Mouse (Mus musculus) liver, embryonic 14.5 days (tissue): ENCODE results near the gene Morn5.

Experiments
- CTCF ChIP-seq: IDR thresholded peaks from 2 replicates; pipeline ENCODE4 v1.5.1; 2016; ENCODE audit warnings: antibody characterized with exemption, low read depth, control low read depth
- EP300 ChIP-seq: IDR thresholded peaks from 2 replicates; pipeline ENCODE4 v1.6.1; 2016; ENCODE audit warnings: antibody characterized with exemption, low read depth

DNA sequence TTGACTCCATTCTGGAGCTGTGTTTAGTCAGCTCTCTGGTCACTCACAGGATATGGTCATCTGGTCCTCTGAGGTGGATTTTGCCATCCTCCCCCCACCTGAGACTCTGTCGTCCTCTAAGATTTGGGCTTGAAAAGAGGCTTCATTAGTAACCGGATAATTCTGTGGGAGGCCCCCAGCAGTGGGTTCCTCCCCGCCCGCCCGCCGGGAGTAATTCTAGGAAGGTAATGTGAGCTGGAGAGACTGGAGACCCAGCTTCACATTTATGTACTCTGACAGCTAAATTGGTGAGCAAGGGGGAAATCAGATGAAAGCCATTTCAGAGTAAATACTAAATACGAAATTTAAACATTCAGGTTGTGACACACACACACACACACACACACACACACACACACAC, 59.4 kb downstream of the Morn5 start:
- TF ChIP-seq CTCF = no peak
- no peak for TF ChIP-seq EP300
